Mouse (Mus musculus): ENCODE results near the gene Med22.
"Not testable (repeated sequence)": the region's sequence is repeated elsewhere in the genome, so short reads cannot be mapped to it uniquely, and the experiment has no call there.

Med22 gene

DNA sequence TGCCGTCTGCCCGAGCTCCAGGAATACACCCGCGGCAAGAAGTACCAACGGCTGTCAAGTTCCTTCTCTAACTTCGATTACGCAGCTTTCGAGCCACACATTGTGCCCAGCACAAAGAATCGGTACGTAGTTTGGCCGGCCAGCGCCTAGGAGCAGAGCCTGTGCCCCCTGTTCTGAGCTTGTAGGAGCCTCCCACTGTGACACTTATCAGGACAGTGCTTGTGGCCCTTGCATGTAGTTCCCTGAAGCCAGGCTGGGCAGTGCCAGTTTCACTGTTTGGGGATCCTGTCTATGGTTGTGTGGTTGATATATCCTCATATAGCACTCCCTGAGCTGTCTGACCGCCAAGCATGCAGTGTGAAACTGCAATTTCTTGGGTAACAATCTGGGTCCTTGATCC lies 6.3 kb upstream of the Med22 start:
- no peak for DNase-seq (ENCODE audit: low spot score in 2 of 2)

DNA sequence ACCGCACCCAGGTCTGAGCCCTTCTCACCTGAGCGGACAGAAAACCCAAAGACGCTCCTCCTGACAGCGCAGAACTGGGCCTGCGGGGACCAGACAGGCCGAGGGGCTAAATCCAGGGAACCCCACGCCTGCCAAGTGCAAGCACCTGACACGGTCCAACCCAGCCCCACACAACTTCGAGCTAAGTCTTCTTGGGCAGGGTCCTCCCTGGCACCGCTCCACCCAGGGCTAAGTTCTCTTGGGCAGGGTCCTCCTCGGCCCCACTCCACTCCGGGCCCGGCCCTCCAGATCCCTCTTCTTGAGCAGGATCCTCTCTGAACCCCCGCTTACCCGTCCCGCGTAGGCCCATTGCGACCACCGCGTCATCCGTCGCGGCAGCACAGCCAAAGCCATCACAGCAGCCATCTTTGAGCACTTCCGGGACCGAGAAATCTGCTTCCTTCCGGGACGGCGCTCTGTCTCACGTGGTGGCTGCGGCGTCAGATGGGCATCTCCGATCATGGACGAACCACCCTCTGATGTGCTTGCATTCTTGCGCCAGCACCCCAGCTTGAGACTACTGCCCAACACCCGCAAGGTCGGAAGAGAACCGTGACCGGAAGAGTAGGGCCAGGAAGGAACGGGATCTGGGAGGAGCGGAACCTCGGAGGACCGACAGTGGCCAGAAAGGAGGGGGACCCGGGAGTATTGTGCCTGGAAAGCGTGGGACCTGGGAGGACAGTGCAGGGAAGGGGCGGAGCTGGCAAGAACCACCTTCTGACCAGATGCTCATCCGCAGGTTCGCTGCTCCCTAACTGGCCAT lies 5.7 kb upstream of the Med22 start, which contains the start of the genes Surf2 and Surf1:
TSS of gene Surf2 (plus strand) at position 441 of the 802 bp plus-strand sequence.
TSS of gene Surf1 (minus strand) at position 604 of the 802 bp plus-strand sequence.
- DNase-seq (ENCODE audit: low spot score in 2 of 2) = peak; percentile 74 to 78

DNA sequence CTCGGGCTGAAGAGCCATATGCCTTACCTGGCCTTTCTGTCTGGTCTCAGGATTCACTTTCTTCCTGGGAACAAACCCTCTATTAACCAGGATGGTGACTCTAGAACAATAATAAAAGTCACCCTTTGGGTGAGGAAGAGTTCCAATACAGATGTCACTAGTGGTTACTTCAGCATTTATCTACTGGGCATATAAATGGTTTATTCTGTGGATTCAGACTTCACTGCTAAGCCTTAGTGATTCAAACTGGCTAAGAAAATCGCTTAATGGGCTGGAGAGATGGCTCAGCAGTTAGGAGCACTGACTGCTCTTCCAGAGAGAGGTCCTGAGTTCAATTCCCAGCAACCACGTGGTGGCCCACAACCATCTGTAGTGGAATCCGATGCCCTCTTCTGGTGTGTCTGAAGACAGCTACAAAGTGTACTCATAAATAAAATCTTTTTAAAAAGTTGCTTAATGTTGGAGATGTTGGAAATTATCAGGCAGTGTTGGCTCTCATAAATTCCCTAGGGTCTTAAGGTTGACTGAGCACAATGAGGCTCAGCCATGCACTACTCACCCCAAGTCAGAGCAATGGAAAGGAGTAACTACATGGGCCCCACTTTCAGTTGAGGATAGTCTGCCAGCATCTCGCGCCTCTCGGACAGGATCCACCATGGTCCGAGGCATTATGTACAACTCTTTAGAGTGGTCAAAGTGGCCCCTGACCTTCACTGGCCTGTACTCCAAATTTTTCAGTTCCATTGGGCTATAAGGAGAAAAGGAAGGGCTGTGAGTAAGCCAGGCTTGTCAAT lies 3.9 kb upstream of the Med22 start:
- no peak for DNase-seq (ENCODE audit: low spot score in 2 of 2)

DNA sequence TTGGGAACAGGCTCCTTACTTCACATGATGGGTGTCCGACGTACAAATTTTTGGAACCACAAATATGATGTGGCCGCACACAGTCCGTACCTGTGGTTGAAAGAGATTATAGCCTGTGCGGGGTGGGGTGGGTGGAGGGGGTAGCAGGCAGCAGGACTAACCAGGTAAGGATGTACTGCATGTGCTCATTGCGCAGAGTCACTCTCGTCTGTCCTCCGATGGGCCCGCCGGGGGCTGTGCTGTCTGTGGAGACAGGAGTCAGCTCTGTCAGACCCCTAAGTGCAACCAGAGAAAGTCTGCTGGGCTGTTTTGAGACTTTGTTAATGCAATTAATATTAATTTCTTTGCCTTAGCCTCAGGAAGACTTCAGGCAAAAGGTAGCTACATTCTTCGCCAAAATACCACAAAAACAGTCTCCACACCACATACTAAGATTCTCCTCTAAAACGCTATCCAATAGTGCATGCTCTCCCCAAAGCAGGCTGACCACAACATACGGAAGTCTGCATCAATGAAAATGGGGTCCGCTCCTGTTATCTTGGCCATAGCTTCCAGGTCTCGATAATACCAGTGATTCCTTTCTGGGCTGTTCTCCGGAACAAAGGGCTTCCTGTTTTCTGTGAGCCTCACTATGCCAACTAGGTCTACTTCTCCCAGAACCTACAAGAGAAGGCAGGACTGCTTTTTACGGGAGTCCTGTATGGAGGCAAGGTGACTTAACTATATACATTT lies 3.1 kb upstream of the Med22 start:
- no peak for DNase-seq (ENCODE audit: low spot score in 2 of 2)

DNA sequence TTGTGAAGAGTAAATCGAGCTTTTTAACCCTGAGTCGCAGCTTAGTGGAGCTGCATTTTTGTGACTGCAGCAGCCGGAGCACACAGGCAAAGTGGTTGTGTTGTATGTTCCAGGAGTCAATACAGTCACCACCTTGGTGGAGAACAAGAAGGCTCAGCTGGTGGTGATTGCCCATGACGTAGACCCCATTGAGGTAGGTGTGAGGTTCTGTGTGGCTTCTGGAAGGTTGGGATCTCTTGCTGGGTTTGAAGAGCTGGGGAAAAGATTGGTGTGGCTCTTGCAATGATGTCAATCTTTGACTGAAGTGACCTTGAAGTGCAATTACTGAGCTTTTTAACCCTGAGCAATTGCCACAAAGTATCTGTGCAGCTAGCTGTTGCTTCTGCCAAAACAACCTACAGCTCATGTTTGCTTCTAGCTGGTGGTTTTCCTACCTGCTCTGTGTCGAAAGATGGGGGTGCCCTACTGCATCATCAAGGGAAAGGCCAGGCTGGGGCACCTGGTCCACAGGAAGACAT lies 1.8 kb upstream of the Med22 start:
- no peak for DNase-seq (ENCODE audit: low spot score in 2 of 2)

DNA sequence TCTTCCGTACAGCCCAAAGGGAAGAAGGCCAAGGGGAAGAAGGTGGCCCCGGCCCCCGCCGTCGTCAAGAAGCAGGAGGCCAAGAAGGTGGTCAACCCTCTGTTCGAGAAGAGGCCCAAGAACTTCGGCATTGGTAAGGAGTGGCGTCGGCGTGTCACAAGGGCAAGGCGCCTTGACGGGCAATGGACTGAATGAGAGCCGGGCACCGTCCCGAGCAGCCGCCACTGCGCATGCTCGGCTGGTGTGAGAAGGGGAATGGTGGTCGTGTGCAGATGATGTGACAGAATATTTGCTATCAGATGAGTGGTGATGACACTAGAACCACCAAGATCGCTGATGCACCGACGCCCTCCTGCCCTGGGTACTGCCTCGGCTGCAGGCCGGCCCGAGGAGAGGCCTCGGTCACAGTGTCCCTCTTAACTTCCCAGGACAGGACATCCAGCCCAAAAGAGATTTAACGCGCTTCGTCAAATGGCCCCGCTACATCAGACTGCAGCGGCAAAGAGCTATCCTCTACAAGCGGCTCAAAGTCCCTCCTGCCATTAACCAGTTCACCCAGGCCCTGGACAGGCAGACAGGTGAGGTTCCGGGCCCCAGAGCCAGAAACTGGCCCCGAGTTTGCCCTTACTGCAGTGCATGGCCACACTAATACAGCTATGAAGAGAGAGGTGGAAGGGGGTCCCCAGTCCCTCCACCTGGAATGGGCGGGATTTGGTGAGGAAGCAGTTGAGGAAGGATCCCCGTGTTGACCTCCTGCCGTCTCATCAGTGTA lies 703 bp upstream of the Med22 start:
- DNase-seq (ENCODE audit: low spot score in 2 of 2) = peak; percentile 40 to 52

DNA sequence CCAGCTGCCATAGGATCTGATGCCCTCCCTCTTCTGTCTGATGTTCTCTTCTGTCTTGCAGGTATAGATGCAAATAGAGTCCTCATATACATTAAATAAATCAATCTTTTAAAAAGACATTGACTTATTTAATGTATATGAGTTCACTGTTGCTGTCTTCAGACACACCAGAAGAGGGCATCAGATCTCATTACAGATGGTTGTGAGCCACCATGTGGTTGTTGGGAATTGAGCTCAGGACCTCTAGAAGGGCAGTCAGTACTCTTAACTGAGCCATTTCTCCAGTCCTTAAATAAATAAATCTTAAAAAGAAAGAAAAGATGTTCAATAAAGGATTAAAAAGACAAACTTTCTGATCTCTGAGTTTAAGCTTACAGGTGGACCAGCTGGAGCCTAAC lies 1.1 kb downstream of the Med22 start:
- DNase-seq (ENCODE audit: low spot score in 2 of 2) = no peak

DNA sequence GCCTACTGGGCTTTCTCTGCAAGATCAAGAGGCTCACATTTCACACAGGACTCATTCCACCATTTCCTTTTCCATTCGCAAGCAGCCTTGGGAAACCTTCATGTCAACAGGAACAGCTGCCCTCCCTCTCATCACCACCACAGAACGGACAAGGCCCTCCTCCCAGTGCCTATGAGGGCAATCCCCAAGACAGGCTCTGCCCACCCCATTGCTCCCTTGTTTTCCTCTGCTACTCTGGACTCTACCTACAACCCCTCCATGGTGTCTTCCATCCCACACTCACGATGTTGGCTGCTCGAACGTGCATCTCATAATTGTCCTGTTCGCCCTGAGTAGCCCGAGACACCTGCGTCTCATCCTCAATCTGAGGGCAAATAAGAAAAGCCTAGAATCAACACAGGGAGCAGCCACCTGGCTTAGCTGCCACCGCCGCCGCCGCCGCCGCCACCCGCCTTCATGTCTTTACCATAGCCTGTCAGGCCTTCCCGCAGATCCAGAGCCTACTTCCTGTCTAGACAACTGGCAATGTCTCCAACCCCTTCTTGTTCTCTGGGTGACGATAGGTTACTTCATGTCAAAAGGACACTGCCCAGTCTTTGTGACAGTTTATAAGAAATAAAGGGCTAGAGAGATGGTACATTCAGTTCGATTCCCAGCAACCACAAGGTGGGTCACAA lies 1.6 kb downstream of the Med22 start:
- no peak for DNase-seq (ENCODE audit: low spot score in 2 of 2)

DNA sequence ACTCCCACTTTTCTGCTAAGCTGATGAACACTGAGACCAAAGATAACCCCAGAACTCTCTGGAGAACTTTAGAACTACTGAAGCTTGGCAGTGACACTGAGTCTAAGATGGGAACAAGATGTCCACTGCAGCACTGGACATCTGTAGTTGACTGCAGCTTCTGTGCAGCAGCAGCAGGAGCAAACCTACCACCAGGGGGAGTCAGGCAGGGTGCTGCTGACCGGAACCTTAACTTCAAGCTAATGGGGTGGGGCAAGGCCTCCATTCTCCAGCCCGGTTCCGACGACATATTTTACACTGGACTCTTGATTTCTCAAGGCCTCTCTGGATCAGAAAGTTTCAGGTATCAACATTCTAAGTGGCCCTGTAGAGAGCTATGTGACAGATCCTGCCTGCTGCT lies 3.4 kb downstream of the Med22 start:
- no peak for DNase-seq (ENCODE audit: low spot score in 2 of 2)

DNA sequence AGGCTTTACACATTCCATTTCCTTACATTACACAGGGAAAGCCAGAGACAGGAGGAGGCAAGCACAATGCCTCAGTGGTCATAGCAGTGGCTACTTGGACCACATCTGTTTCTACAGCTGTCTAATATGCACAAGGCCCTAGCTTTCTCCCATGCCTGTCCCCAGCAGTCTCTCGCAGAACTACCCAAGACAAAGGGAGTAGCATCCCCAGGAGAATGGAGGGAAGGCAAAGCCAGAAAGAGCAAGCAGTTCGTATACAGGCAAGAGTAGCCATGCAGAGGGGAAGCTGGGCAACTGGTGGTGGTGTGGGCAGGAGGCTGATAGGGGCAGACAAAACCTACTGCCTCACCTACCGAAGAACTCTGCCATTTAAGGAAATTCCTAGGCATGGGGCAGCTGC lies 4.0 kb downstream of the Med22 start:
- DNase-seq (ENCODE audit: low spot score in 2 of 2) = no peak

DNA sequence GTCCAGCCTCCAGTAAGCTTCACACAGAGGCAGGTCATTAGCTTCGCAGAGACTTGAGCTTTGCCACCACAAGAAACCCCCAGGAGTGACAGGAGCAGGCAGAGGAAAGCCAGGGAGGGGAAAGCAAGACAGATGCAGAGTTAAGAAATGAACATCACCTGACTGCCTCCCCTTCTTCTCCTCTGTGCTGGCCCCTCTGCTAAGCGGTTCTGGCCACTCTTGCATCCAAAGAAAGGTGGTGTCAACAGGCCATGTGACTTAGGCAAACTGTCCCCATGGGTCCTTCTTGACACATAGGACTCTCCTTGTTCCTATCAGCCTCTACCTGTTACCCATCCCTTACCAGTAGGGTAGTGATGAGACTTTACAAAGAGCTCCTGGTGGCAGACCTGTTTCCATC lies 4.5 kb downstream of the Med22 start:
- no peak for DNase-seq (ENCODE audit: low spot score in 2 of 2)

DNA sequence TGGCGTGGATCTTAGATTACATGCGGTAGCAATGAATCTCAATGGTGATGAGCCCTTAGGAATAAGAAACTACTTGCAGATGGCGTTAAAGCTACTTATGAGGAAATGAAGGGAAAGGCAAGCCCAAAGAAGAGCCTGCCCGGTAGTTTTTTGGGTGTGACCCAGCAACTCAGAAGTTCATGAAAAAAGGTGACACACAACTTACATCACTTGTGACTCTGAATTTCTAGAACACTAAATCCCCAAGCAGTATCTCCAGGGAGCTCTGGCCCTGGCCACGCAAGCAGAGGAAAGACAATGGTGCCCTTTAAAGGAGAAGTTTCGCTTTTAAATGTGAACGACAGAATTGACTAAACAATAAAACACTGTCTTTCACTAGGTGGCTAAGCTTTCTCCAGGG lies 7.2 kb downstream of the Med22 start:
- no peak for DNase-seq (ENCODE audit: low spot score in 2 of 2)

DNA sequence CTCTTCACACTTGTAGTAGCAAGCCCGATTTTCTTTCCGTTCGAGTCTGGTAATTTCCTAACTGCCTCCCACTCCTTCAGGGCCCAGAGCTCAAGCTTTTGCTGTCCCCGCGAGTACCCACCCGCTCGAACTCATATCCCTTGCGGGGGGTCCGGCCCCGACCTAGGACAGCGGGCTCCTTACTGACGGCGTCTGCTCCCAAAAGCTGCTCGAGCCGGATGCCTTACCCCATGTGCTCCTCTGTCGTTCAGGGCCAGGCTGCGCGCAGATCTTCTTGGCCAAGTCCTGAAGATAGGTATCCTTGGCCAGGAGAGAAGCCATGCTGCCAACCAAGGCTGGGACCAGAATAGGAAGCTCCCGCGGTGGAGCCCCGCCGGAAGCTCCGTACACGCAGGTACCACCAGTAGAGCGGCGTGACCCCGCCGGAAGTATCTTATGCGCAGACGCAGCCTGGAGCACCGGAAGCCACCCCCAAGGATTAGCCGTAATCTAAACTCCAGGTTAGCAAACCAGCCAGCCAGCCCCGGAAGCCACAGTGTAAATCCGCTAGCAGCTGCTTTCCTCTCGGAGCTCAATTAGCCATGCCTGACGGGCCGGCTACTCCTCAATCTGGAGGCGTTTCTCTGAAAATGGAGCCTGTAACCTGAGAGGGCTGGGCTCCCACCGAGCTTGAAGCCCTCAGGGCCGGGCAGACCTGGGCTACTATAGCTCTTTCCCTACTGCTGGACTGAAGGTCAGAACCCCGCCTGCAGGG lies 7.8 kb downstream of the Med22 start, which contains the start of gene Surf6:
TSS of gene Surf6 (minus strand) at position 413 of the 754 bp plus-strand sequence.
- DNase-seq (ENCODE audit: low spot score in 2 of 2) = peak; percentile 96 to 97

DNA sequence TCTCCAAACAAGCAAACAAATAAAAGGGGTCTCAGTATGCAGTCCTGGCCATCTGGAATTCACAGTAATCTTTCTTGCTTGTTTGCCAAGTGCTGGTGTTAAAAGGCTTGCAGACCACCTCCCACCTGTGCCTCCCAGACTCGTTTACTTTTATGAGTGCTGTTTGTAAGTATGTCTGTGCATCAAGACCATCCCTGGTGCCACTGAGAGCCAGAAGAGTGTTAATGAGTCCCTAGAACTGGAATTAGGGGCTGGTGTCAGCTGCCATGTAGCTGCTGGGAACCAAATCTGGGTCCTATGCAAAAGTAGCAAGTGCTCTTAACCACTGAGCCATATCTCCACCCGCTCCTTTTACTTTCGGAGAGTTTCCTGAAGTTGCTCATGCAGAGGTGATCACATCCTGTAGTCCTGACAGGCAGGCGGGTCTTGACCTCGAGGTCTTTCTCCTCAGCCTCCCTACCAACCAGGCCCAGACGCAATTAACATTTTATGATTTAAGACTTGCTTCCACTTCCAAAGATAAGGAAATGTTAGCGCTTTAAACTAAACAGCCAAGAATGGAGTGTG lies 8.6 kb downstream of the Med22 start:
- DNase-seq (ENCODE audit: low spot score in 2 of 2) = peak in 1 of 2 experiments; percentile 36

DNA sequence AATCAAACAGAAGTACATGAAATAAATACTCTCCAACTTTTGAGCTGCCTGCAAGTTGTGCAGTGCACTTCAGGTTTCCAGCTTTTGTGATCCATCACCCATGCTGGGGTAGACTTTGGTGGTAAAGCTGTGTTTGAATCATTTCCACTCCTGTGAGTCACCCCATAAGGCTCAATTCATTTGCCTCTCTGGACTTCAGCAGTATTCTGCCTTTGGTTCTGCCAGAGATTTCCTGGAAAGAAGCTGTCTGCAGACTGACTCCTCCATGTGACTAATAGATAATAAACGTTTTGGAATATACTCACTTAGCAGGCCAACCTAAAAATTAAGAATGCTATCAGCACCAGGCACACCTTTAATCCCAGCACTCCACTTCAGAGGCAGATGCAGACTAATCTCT lies 9.7 kb downstream of the Med22 start:
- no peak for DNase-seq (ENCODE audit: low spot score in 2 of 2)

DNA sequence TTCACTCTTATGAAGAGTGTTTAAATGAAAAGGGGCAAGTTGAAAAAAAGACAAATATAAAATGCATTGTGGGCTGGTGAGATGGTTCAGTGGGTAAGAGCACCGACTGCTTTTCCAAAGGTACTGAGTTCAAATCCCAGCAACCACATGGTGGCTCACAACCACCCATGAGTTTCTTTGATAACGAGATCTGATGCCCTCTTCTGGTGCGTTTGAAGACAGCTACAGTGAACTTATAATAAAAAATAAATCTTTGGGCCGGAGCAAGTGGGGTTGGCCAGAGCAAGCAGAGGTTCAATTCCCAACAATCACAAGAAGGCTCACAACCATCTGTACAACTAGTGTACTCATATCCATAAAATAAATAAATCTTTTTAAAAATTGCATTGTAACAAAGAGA lies 14.6 kb downstream of the Med22 start:
- DNase-seq (ENCODE audit: low spot score in 2 of 2) = no peak

DNA sequence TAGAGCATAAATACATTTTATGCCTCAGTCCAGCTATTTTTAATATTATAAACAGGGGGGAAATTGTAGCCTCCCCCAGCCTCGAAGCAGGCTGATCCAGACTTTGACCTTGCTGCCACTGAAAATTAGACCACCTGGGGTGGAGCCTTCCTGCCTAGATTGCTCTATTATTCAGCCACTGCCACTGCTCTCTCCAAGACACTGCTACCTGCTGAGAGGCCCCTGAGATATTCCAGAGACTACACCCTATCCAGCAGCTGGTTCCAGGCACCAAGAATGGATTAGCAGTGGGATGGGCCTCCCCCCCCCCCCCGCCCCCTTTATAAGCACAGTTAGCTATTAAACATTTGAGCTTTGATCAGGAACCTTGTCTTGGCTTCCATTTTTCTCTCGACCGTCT lies 24.3 kb downstream of the Med22 start:
- not testable (repeated sequence) for DNase-seq (ENCODE audit: low spot score in 2 of 2)

DNA sequence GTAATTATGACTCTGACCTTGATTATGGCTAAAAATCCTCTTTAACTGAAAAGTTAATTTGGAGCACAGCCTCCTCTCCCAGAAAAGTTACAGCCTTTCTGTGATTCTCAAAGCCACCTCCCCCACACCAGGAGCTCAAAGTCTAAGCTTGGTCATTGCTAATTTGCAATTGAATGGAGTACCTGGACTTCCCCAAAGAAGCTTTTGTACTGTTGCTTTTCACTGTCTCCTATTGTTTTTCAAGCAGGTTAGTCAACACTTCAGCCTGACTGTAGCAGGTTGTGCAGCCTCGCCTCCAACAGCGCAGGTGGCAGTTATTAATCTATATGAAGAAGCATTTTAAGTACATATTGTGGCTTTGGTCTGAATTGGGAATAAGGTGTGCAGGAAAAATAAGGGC lies 24.9 kb downstream of the Med22 start:
- DNase-seq (ENCODE audit: low spot score in 2 of 2) = not testable (repeated sequence)

DNA sequence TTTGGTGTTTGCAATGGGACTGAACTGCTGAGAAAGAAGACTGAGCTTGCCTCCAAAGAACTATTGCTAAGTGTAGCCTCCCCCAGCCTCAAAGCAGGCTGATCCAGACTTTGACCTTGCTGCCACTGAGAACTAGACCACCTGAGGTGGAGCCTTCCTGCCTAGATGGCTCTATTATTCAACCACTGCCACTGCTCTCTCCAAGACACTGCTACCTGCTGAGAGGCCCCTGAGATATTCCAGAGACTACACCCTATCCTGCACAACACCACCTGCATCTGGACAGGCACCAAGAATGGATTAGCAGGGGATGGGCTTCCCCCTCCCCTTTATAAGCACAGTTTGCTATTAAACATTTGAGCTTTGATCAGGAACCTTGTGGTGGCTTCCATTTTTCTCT lies 31.9 kb downstream of the Med22 start:
- DNase-seq (ENCODE audit: low spot score in 2 of 2) = no peak

DNA sequence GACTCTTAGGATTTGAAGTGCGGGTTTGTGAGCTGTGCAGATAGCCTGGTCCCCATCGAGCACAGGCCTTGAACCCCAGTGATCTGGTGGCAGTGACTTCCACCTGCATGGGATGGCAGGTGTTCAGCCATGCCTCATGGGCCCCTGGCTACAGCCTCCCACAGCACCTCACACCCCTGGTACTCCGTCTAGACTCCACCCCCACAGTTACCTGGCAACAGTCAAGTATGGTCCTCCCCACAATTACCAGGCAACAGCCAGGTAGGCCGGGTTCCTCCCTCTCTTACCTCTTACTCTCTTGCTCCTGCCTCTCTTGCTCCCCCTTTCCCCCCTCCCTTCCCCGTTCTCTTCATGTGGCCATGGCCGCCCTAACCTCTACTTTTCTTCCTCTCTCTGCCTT lies 39.8 kb downstream of the Med22 start:
- DNase-seq (ENCODE audit: low spot score in 2 of 2) = no peak

Data from spleen, postnatal 36 days (tissue).